Mouse (Mus musculus): ENCODE results near the gene Tmem222.

DNA sequence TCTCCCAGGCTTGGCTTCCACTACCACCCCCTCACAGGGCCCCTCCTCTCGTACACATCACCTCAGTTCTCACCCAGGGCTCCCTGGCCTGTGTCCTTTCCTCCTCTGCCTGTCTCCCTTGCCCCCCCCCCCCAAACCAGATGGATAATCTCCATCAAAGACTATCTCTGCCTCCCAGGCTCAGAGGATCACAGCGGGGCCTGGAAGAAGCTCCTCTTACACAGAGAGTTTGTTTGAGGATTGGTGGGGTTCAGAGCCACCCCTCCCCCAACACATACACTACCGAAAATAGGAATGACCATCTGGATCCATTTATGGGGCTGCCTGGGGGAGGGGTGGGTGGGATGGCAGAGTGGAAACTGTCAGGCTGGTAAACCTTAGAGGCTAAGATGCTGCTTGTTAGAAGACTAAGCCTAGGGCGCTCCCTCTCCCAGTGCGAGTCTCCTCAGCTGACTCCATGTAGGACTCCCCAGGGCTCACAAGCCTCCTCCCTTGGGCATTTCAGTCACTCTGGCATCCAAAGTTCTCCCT lies 4.4 kb upstream of the Tmem222 start:
- TF ChIP-seq CTCF (IDR thresholded peaks at IDR 0.05; ENCODE audit: low read depth, low read length) (no peak), EP300 (IDR thresholded peaks at IDR 0.05; ENCODE audit: insufficient read depth, low read depth, low read length) (no peak), POLR2A (IDR thresholded peaks at IDR 0.05; ENCODE audit: insufficient read depth, low read length) (no peak)

Measured in ES-Bruce4 (cell line).